Mouse (Mus musculus): ENCODE data around the gene Fcgr1. TPM values are rescaled to one million over a fixed set of nuclear protein-coding genes. Genes with fewer than 3 reads are reported as not detected.

The Fcgr1 gene
- polyA plus RNA-seq, 1 experiment from 2014 or later, result 2.5 TPM

DNA sequence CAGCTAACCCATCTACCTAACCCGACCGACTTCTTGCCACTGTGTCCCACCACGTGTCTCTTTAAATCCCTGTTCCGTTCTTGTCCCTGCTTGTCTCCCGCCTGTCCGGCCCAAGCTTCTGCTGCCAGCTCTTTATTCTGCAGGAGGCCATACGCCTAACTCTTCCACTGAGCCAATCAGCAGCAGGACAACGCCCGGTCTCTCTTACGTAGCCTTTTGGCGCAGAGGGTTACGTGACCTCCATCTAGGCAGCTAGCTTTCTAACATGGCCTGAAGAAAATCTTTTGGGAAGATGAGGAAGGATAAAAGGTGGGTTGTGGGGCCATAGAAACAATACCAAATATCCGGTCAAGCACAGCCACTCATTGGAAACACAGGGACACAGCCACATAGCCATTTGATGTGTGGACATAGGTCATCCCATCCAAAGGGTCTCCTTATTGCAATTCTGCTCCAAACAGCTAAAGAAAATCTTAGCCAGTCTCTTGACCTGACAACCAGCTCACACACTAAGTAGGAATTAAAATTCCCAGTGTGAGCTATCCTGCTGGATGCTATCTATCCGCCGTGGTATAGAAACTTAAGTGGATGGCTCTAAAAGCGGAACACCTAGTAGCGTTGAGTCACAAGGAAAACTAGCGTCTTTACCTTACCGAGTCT is 31.4 kb downstream of the Fcgr1 start:
- peak overlapping the region; percentile 91 for H3K4me2 ChIP-seq (ENCODE audit: low read depth, low read length)
- under 1% methylated on average over 19 of the region's 19 CpGs for WGBS
- ATAC-seq (replicated peaks; ENCODE audit: extremely low read depth, insufficient read depth, low FRiP score), result peak; percentile 84

DNA sequence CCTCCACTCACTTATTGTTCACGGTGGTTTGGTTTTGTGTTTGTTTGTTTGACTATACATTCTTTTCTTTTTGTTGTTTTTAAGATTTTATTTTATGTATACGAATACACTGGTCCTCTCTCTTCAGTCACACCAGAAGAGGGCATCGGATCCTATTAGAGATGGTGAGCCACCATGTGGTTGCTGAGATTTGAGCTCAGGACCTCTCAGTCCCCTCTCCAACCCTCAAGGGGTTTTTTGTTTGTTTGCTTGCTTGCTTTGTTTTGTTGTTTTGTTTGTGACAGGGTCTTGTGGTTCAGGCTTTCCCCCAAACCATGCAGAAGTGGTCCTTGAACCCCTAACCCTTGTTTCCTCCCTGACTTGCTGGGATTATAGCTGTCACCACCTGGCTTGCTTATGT is 32.1 kb downstream of the Fcgr1 start:
- 55% methylated on average over 3 of the region's 3 CpGs for WGBS
- peak overlapping the region; percentile 71 for H3K4me3 ChIP-seq (ENCODE audit: low read length)
- H3K27ac ChIP-seq (ENCODE audit: low read length), result peak overlapping the region; percentile 98
- peak overlapping the region; percentile 87 for H3K9ac ChIP-seq (ENCODE audit: low read length)
- peak overlapping the region; percentile 91 for H3K4me2 ChIP-seq (ENCODE audit: low read depth, low read length)
- no peaks in the 10 kb centered on the region for H3K9me3 ChIP-seq (replicated peaks; ENCODE audit: control insufficient read depth, low read length)
- no peaks in the 10 kb centered on the region; the same call in 1 of the 2 replicates for H3K27me3 ChIP-seq (ENCODE audit: control insufficient read depth, insufficient read depth, low read length)
- H3K4me1 ChIP-seq (ENCODE audit: control insufficient read depth, insufficient read depth, low read length), result peaks cover 17% of the 10 kb centered on the region
- H3K36me3 ChIP-seq (ENCODE audit: control insufficient read depth, insufficient read depth), result no peaks in the 10 kb centered on the region
- ATAC-seq (replicated peaks; ENCODE audit: extremely low read depth, insufficient read depth, low FRiP score), result no peak

More for the DNA sequence above, 31.4 kb downstream of the Fcgr1 start:
- Histone ChIP-seq H3K27ac (ENCODE audit: low read length) (peak overlapping the region; percentile 98), H3K36me3 (ENCODE audit: control insufficient read depth, insufficient read depth) (no peaks in the 10 kb centered on the region), H3K4me1 (ENCODE audit: control insufficient read depth, insufficient read depth, low read length) (peaks cover 17% of the 10 kb centered on the region), H3K4me3 (ENCODE audit: low read length) (peak overlapping the region; percentile 71), H3K9ac (ENCODE audit: low read length) (peak overlapping the region; percentile 87), H3K9me3 (replicated peaks; ENCODE audit: control insufficient read depth, low read length) (no peaks in the 10 kb centered on the region), H3K27me3 (ENCODE audit: control insufficient read depth, insufficient read depth, low read length) (no peaks in the 10 kb centered on the region; the same call in 1 of the 2 replicates)

- H3K4me1 ChIP-seq (ENCODE audit: control insufficient read depth, insufficient read depth, low read length), result peaks cover 17% of the 10 kb centered on the region
- no peak overlapping the region for H3K9ac ChIP-seq (ENCODE audit: low read length)
- H3K27ac ChIP-seq (ENCODE audit: low read length), result no peak overlapping the region
- 83% methylated on average over 5 of the region's 5 CpGs for WGBS
- no peaks in the 10 kb centered on the region; the same call in 1 of the 2 replicates for H3K27me3 ChIP-seq (ENCODE audit: control insufficient read depth, insufficient read depth, low read length)
- no peak overlapping the region for H3K4me2 ChIP-seq (ENCODE audit: low read depth, low read length)
- no peak overlapping the region for H3K4me3 ChIP-seq (ENCODE audit: low read length)
- no peaks in the 10 kb centered on the region for H3K9me3 ChIP-seq (replicated peaks; ENCODE audit: control insufficient read depth, low read length)
- no peaks in the 10 kb centered on the region for H3K36me3 ChIP-seq (ENCODE audit: control insufficient read depth, insufficient read depth)
- no peak for ATAC-seq (replicated peaks; ENCODE audit: extremely low read depth, insufficient read depth, low FRiP score)
Observed at GRCm38 (mm10) chr3:96260220-96260619, 33.5 kb downstream of the Fcgr1 start.

GRCm38 (mm10) chr3:96257190-96257589 is 36.6 kb downstream of the Fcgr1 start:
- H3K4me2 ChIP-seq (ENCODE audit: low read depth, low read length), result no peak overlapping the region
- H3K9ac ChIP-seq (ENCODE audit: low read length), result no peak overlapping the region
- no peak overlapping the region for H3K4me3 ChIP-seq (ENCODE audit: low read length)
- no peaks in the 10 kb centered on the region; the same call in 1 of the 2 replicates for H3K27me3 ChIP-seq (ENCODE audit: control insufficient read depth, insufficient read depth, low read length)
- H3K4me1 ChIP-seq (ENCODE audit: control insufficient read depth, insufficient read depth, low read length), result peaks cover 6% of the 10 kb centered on the region
- no peaks in the 10 kb centered on the region for H3K36me3 ChIP-seq (ENCODE audit: control insufficient read depth, insufficient read depth)
- ATAC-seq (replicated peaks; ENCODE audit: extremely low read depth, insufficient read depth, low FRiP score), result no peak
- no peaks in the 10 kb centered on the region for H3K9me3 ChIP-seq (replicated peaks; ENCODE audit: control insufficient read depth, low read length)
- WGBS, result 59% methylated on average over 3 of the region's 3 CpGs
- no peak overlapping the region for H3K27ac ChIP-seq (ENCODE audit: low read length)

DNA sequence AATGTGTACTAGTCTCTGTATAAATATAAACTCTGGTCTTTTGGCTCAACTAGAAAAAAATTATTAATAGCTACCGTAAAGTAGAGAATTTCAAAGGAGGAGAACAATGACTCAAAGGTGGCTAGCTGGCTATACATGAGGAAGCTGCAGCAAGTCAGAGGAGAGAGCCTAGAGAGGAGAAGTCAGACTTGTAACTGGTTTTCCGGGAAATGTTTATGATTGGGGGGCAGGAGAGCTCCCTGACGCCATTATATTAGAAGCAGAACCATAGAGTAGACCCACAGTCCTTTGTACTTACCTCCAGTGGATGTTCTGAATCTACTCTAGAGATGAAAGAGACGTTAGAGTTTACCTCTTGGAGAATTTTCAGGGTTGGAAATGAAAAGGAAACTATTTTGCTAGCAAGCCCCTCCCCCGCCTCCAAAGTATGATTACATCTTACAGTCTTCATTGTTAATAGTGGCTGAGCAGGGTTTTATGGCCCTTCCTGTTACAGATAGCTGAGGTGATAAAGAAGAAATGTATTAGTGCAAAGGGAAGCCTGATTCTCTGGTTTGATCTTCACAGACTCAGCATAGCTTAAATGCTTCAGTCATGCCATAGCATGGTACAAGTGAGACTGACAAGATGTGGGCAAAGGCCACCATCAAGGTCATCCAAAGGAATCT is 37.7 kb downstream of the Fcgr1 start:
- Histone ChIP-seq H3K4me3 (ENCODE audit: low read length) (no peak overlapping the region), H3K9me3 (replicated peaks; ENCODE audit: control insufficient read depth, low read length) (no peaks in the 10 kb centered on the region), H3K36me3 (ENCODE audit: control insufficient read depth, insufficient read depth) (no peaks in the 10 kb centered on the region), H3K4me1 (ENCODE audit: control insufficient read depth, insufficient read depth, low read length) (no peaks in the 10 kb centered on the region), H3K27me3 (ENCODE audit: control insufficient read depth, insufficient read depth, low read length) (no peaks in the 10 kb centered on the region; the same call in 1 of the 2 replicates), H3K9ac (ENCODE audit: low read length) (no peak overlapping the region), H3K4me2 (ENCODE audit: low read depth, low read length) (no peak overlapping the region), H3K27ac (ENCODE audit: low read length) (no peak overlapping the region)
- no peak for ATAC-seq (replicated peaks; ENCODE audit: extremely low read depth, insufficient read depth, low FRiP score)
- 75% methylated on average over 5 of the region's 5 CpGs for WGBS

DNA sequence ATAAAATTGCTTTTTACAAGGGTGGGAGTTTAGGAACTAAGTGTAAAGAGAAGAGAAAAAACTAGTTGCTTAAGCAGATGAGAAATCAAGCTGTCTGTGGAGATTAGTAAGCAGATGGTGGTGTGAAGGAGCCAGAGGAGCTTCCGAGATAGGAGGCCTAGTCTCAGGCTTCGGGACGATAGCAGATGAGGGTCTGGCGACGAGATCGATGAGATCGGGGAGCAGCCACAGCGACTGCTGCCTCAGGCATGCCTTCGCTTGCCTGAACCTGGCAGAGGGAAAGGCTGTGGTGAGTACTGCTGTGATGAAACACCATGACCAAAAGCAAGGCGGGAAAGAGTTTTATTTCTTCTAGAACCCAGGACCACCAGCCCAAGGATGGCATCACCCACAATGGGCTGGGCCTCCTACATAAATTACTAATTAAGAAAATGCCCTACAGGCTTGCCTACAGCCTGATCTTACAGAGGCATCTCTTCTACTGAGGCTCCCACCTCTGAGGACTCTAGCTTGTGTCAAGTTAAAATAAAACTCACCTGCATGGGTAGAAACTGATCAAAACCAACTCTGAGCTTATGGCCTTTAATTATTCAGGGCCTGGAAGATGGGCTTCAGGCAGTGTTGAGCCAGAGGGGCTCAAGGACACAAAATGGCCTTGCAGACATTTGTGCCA is 39.0 kb downstream of the Fcgr1 start:
- Histone ChIP-seq H3K9me3 (replicated peaks; ENCODE audit: control insufficient read depth, low read length) (no peaks in the 10 kb centered on the region), H3K27ac (ENCODE audit: low read length) (no peak overlapping the region), H3K4me1 (ENCODE audit: control insufficient read depth, insufficient read depth, low read length) (peaks cover 2% of the 10 kb centered on the region; the same call in 1 of the 2 replicates), H3K4me3 (ENCODE audit: low read length) (no peak overlapping the region), H3K27me3 (ENCODE audit: control insufficient read depth, insufficient read depth, low read length) (no peaks in the 10 kb centered on the region), H3K4me2 (ENCODE audit: low read depth, low read length) (no peak overlapping the region), H3K9ac (ENCODE audit: low read length) (0 out of 2 replicates have a peak overlapping the region, but pooled peaks have one; percentile 37), H3K36me3 (ENCODE audit: control insufficient read depth, insufficient read depth) (no peaks in the 10 kb centered on the region)
- 31% methylated on average over 10 of the region's 10 CpGs for WGBS
- no peak; the same call in 1 of the 2 replicates for ATAC-seq (replicated peaks; ENCODE audit: extremely low read depth, insufficient read depth, low FRiP score)

- no peak for ATAC-seq (replicated peaks; ENCODE audit: extremely low read depth, insufficient read depth, low FRiP score)
- WGBS, result 84% methylated on average over 3 of the region's 3 CpGs
Observed at GRCm38 (mm10) chr3:96251787-96252186, 42.0 kb downstream of the Fcgr1 start.

DNA sequence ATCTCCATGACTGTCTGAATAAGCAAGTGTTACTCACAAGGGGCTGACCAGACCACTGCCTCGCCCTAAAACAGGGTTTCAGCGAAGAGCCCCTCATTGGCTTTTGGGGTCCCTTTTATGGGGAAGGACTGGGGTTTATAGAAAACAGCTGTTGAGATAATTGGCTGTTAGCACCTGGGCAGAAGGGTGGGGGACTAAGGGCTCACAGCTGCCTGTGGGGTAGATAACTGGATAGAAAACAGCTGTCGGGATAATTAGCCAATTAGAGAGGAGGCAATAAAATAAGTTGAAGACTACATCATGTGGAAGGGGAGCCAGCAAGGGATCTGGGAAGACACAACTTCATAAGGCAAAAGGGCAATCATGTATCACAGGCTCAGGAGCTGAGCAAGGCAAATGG is 42.9 kb downstream of the Fcgr1 start:
- Histone ChIP-seq H3K4me3 (ENCODE audit: low read length) (no peak overlapping the region), H3K27ac (ENCODE audit: low read length) (no peak overlapping the region), H3K9me3 (replicated peaks; ENCODE audit: control insufficient read depth, low read length) (no peaks in the 10 kb centered on the region), H3K4me2 (ENCODE audit: low read depth, low read length) (no peak overlapping the region), H3K9ac (ENCODE audit: low read length) (no peak overlapping the region), H3K27me3 (ENCODE audit: control insufficient read depth, insufficient read depth, low read length) (no peaks in the 10 kb centered on the region), H3K4me1 (ENCODE audit: control insufficient read depth, insufficient read depth, low read length) (peaks cover 13% of the 10 kb centered on the region), H3K36me3 (ENCODE audit: control insufficient read depth, insufficient read depth) (no peaks in the 10 kb centered on the region)
- no peak for ATAC-seq (replicated peaks; ENCODE audit: extremely low read depth, insufficient read depth, low FRiP score)
- WGBS, result 73% methylated on average over 3 of the region's 3 CpGs

More at GRCm38 (mm10) chr3:96251787-96252186, 42.0 kb downstream of the Fcgr1 start:
- Histone ChIP-seq H3K4me1 (ENCODE audit: control insufficient read depth, insufficient read depth, low read length) (peaks cover 13% of the 10 kb centered on the region), H3K9me3 (replicated peaks; ENCODE audit: control insufficient read depth, low read length) (no peaks in the 10 kb centered on the region), H3K27ac (ENCODE audit: low read length) (no peak overlapping the region), H3K4me2 (ENCODE audit: low read depth, low read length) (no peak overlapping the region), H3K4me3 (ENCODE audit: low read length) (no peak overlapping the region), H3K27me3 (ENCODE audit: control insufficient read depth, insufficient read depth, low read length) (no peaks in the 10 kb centered on the region), H3K9ac (ENCODE audit: low read length) (no peak overlapping the region), H3K36me3 (ENCODE audit: control insufficient read depth, insufficient read depth) (no peaks in the 10 kb centered on the region)

- Histone ChIP-seq H3K9ac (ENCODE audit: low read length) (no peak overlapping the region), H3K36me3 (ENCODE audit: control insufficient read depth, insufficient read depth) (no peaks in the 10 kb centered on the region), H3K27me3 (ENCODE audit: control insufficient read depth, insufficient read depth, low read length) (no peaks in the 10 kb centered on the region), H3K4me1 (ENCODE audit: control insufficient read depth, insufficient read depth, low read length) (peaks cover 20% of the 10 kb centered on the region), H3K4me3 (ENCODE audit: low read length) (no peak overlapping the region), H3K27ac (ENCODE audit: low read length) (no peak overlapping the region), H3K9me3 (replicated peaks; ENCODE audit: control insufficient read depth, low read length) (no peaks in the 10 kb centered on the region), H3K4me2 (ENCODE audit: low read depth, low read length) (peak overlapping the region; percentile 63; the same call in 1 of the 2 replicates)
- ATAC-seq (replicated peaks; ENCODE audit: extremely low read depth, insufficient read depth, low FRiP score), result no peak
- WGBS, result 57% methylated on average over 4 of the region's 4 CpGs
Observed at GRCm38 (mm10) chr3:96249034-96249345, 44.8 kb downstream of the Fcgr1 start.
